Mouse (Mus musculus): ENCODE results near the gene Ist1. TPM values are rescaled to one million over a fixed set of nuclear protein-coding genes. Genes with fewer than 3 reads are reported as not detected.

The Ist1 gene
- polyA plus RNA-seq, 1 experiment from 2014 or later, result 36.1 TPM

GRCm38 (mm10) chr8:109705320-109706075, 12.4 kb upstream of the Ist1 start, which contains the start of gene Zfp821:
Zfp821 (plus strand) TSS chr8:109705546.
- H3K4me3 ChIP-seq (ENCODE audit: low read depth, low read length), result peak within 1 kb of the TSS; percentile 87
- H3K4me2 ChIP-seq (ENCODE audit: low read depth, low read length), result peak within 1 kb of the TSS; percentile 80
- peak within 1 kb of the TSS; percentile 94 for H3K9ac ChIP-seq (replicated peaks)
- WGBS (ENCODE audit: insufficient replicate concordance), result under 1% methylated on average over 75 of the region's 100 CpGs
- TF ChIP-seq EP300 (IDR thresholded peaks at IDR 0.05; ENCODE audit: low read depth) (no peak), CTCF (IDR thresholded peaks at IDR 0.05; ENCODE audit: low read depth) (no peak)
- H3K27me3 ChIP-seq (ENCODE audit: insufficient read depth, low read length), result no peaks in the 10 kb centered on the region
- H3K4me1 ChIP-seq (ENCODE audit: insufficient read depth), result peaks cover 21% of the 10 kb centered on the region
- H3K9me3 ChIP-seq (ENCODE audit: low read length), result no peaks in the 10 kb centered on the region
- ATAC-seq (peak; percentile 93), DNase-seq (peak; percentile 94)
- peak within 1 kb of the TSS; percentile 89 for H3K27ac ChIP-seq (ENCODE audit: low read depth)
- H3K36me3 ChIP-seq (replicated peaks; ENCODE audit: insufficient read depth, low read length), result peaks cover 18% of the 10 kb centered on the region

GRCm38 (mm10) chr8:109704565-109705319, 11.7 kb upstream of the Ist1 start:
- no peak for TF ChIP-seq CTCF (IDR thresholded peaks at IDR 0.05; ENCODE audit: low read depth)
- TF ChIP-seq EP300 (IDR thresholded peaks at IDR 0.05; ENCODE audit: low read depth), result no peak
- H3K4me2 ChIP-seq (ENCODE audit: low read depth, low read length), result peak overlapping the region; percentile 80
- H3K4me1 ChIP-seq (ENCODE audit: insufficient read depth), result peaks cover 21% of the 10 kb centered on the region
- H3K27ac ChIP-seq (ENCODE audit: low read depth), result peak overlapping the region; percentile 89
- WGBS (ENCODE audit: insufficient replicate concordance), result 4% methylated on average over 24 of the region's 24 CpGs
- DNase-seq, result peak; percentile 24
- peak overlapping the region; percentile 87 for H3K4me3 ChIP-seq (ENCODE audit: low read depth, low read length)
- H3K27me3 ChIP-seq (ENCODE audit: insufficient read depth, low read length), result no peaks in the 10 kb centered on the region
- peak overlapping the region; percentile 94 for H3K9ac ChIP-seq (replicated peaks)
- H3K9me3 ChIP-seq (ENCODE audit: low read length), result no peaks in the 10 kb centered on the region
- peak; percentile 44 for ATAC-seq
- H3K36me3 ChIP-seq (replicated peaks; ENCODE audit: insufficient read depth, low read length), result peaks cover 14% of the 10 kb centered on the region

DNA sequence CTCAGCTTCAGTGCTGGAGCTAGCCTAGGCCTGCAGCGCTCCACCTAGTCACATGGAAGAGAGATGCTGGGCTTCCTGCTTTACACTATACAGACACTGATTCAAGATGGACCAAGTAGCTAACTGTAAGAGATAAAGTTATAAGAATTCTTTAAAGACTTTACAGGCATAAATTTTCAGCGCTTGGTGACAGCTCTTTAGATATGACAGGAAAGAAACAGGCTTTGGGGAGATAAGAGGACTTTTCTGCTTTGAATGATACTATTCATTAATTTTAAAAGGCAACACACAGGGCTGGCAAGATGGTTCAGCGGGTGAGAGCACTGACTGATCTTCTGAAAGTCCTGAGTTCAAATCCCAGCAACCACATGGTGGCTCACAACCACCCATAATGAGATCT, 5.4 kb upstream of the Ist1 start:
- WGBS (ENCODE audit: insufficient replicate concordance), result 62% methylated on average over 3 of the region's 3 CpGs
- Histone ChIP-seq H3K27me3 (ENCODE audit: insufficient read depth, low read length) (no peaks in the 10 kb centered on the region), H3K9ac (replicated peaks) (no peak overlapping the region), H3K4me1 (ENCODE audit: insufficient read depth) (peaks cover 4% of the 10 kb centered on the region), H3K36me3 (replicated peaks; ENCODE audit: insufficient read depth, low read length) (no peaks in the 10 kb centered on the region), H3K27ac (ENCODE audit: low read depth) (no peak overlapping the region), H3K4me3 (ENCODE audit: low read depth, low read length) (no peak overlapping the region), H3K4me2 (ENCODE audit: low read depth, low read length) (no peak overlapping the region), H3K9me3 (ENCODE audit: low read length) (no peaks in the 10 kb centered on the region)
- no peak for ATAC-seq
- DNase-seq, result no peak
- TF ChIP-seq EP300 (IDR thresholded peaks at IDR 0.05; ENCODE audit: low read depth), result no peak
- TF ChIP-seq CTCF (IDR thresholded peaks at IDR 0.05; ENCODE audit: low read depth), result no peak

GRCm38 (mm10) chr8:109697754-109698153, 4.7 kb upstream of the Ist1 start:
- no peaks in the 10 kb centered on the region for H3K36me3 ChIP-seq (replicated peaks; ENCODE audit: insufficient read depth, low read length)
- TF ChIP-seq EP300 (IDR thresholded peaks at IDR 0.05; ENCODE audit: low read depth) (no peak), CTCF (IDR thresholded peaks at IDR 0.05; ENCODE audit: low read depth) (no peak)
- H3K9ac ChIP-seq (replicated peaks), result no peak overlapping the region
- H3K4me3 ChIP-seq (ENCODE audit: low read depth, low read length), result no peak overlapping the region
- H3K4me2 ChIP-seq (ENCODE audit: low read depth, low read length), result no peak overlapping the region
- H3K9me3 ChIP-seq (ENCODE audit: low read length), result no peaks in the 10 kb centered on the region
- no peaks in the 10 kb centered on the region for H3K27me3 ChIP-seq (ENCODE audit: insufficient read depth, low read length)
- WGBS (ENCODE audit: insufficient replicate concordance), result 73% methylated on average over 1 of the region's 1 CpGs
- H3K27ac ChIP-seq (ENCODE audit: low read depth), result no peak overlapping the region
- ATAC-seq (no peak), DNase-seq (no peak)
- peaks cover 4% of the 10 kb centered on the region for H3K4me1 ChIP-seq (ENCODE audit: insufficient read depth)

DNA sequence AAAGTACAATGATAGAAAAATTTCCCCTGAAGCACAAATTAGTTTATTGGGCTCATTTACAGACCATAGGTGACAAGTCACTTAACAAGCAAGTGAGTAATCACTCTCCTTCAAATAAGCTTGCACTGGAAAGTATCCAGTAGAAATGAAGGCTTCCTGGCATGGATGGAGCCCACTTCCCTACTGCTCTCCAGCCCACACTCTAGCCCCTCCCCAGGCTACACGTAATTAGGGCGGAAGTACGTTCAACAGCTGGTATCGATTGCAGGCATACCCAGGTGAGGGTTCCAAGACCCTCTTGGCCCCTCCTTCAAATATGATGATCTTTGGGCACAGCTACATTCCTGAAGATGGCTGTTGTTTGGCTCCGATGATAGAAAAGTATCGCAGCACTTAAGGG, 1.1 kb upstream of the Ist1 start:
- TF ChIP-seq EP300 (IDR thresholded peaks at IDR 0.05; ENCODE audit: low read depth) (no peak), CTCF (IDR thresholded peaks at IDR 0.05; ENCODE audit: low read depth) (no peak)
- WGBS (ENCODE audit: insufficient replicate concordance), result 57% methylated on average over 6 of the region's 6 CpGs
- H3K27ac ChIP-seq (ENCODE audit: low read depth), result no peak overlapping the region
- H3K4me3 ChIP-seq (ENCODE audit: low read depth, low read length), result no peak overlapping the region
- no peak overlapping the region for H3K9ac ChIP-seq (replicated peaks)
- ATAC-seq, result no peak
- no peak for DNase-seq
- H3K4me1 ChIP-seq (ENCODE audit: insufficient read depth), result peaks cover 24% of the 10 kb centered on the region
- 0 out of 2 replicates have a peak overlapping the region, but pooled peaks have one; percentile 82 for H3K4me2 ChIP-seq (ENCODE audit: low read depth, low read length)
- H3K27me3 ChIP-seq (ENCODE audit: insufficient read depth, low read length), result no peaks in the 10 kb centered on the region
- no peaks in the 10 kb centered on the region for H3K9me3 ChIP-seq (ENCODE audit: low read length)
- H3K36me3 ChIP-seq (replicated peaks; ENCODE audit: insufficient read depth, low read length), result no peaks in the 10 kb centered on the region

GRCm38 (mm10) chr8:109692443-109693145, 466 bp downstream of the Ist1 start:
- 2% methylated on average over 37 of the region's 38 CpGs for WGBS (ENCODE audit: insufficient replicate concordance)
- TF ChIP-seq EP300 (IDR thresholded peaks at IDR 0.05; ENCODE audit: low read depth), result no peak
- no peak for TF ChIP-seq CTCF (IDR thresholded peaks at IDR 0.05; ENCODE audit: low read depth)
- peak; percentile 76 for ATAC-seq
- Histone ChIP-seq H3K4me2 (ENCODE audit: low read depth, low read length) (peak overlapping the region; percentile 82), H3K27me3 (ENCODE audit: insufficient read depth, low read length) (no peaks in the 10 kb centered on the region), H3K27ac (ENCODE audit: low read depth) (peak overlapping the region; percentile 82), H3K4me3 (ENCODE audit: low read depth, low read length) (peak overlapping the region; percentile 84), H3K9ac (replicated peaks) (peak overlapping the region; percentile 86), H3K9me3 (ENCODE audit: low read length) (no peaks in the 10 kb centered on the region), H3K36me3 (replicated peaks; ENCODE audit: insufficient read depth, low read length) (no peaks in the 10 kb centered on the region), H3K4me1 (ENCODE audit: insufficient read depth) (peaks cover 26% of the 10 kb centered on the region)
- peak; percentile 77 for DNase-seq

Measured in liver, postnatal 0 days (tissue).